Mouse (Mus musculus): ENCODE data around the gene Specc1l. TPM values are rescaled to one million over a fixed set of nuclear protein-coding genes. Genes with fewer than 3 reads are reported as not detected.
A peak's percentile ranks its signal among the peaks of the same experiment; 100 is the strongest.

Specc1l gene
- polyA plus RNA-seq, 1 experiment from 2014 or later = 48.2 TPM

DNA sequence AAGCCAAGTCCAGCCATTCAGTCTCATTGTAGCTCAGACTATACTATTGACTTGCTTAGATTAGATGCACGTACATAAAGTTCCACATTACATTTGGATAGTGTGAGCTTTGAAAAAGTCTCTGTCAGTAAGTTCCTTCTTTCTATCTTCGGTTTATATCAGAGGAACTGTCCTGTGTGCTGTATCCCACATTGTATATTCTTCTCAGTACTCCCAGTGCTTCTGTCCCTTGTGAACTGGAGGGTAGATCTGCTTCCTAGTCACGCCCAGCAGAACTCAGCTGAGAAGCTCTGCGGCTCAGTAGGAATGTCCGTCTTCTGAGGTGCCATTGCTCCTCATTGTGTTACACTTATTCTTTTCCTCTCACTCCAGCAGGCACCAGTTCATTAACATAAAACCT lies 86.7 kb downstream of the Specc1l start:
- no peaks in the 10 kb centered on the region; the same call in 1 of the 2 replicates for H3K4me1 ChIP-seq (replicated peaks; ENCODE audit: control insufficient read depth, insufficient read depth, low read length)
- no peak overlapping the region for H3K4me2 ChIP-seq (ENCODE audit: low read depth, low read length)
- no peak overlapping the region for H3K27ac ChIP-seq (ENCODE audit: low read length)
- no peak for ATAC-seq (ENCODE audit: low read depth)
- peaks cover 14% of the 10 kb centered on the region for H3K36me3 ChIP-seq (ENCODE audit: control insufficient read depth, insufficient read depth, low read length)
- H3K4me3 ChIP-seq (ENCODE audit: low read length) = no peak overlapping the region
- 92% methylated on average over 5 of the region's 5 CpGs for WGBS
- H3K27me3 ChIP-seq (ENCODE audit: control insufficient read depth, insufficient read depth, low read depth, low read length) = no peaks in the 10 kb centered on the region
- H3K9me3 ChIP-seq (ENCODE audit: control insufficient read depth, low read length) = no peaks in the 10 kb centered on the region
- no peak overlapping the region for H3K9ac ChIP-seq (ENCODE audit: low read length)

DNA sequence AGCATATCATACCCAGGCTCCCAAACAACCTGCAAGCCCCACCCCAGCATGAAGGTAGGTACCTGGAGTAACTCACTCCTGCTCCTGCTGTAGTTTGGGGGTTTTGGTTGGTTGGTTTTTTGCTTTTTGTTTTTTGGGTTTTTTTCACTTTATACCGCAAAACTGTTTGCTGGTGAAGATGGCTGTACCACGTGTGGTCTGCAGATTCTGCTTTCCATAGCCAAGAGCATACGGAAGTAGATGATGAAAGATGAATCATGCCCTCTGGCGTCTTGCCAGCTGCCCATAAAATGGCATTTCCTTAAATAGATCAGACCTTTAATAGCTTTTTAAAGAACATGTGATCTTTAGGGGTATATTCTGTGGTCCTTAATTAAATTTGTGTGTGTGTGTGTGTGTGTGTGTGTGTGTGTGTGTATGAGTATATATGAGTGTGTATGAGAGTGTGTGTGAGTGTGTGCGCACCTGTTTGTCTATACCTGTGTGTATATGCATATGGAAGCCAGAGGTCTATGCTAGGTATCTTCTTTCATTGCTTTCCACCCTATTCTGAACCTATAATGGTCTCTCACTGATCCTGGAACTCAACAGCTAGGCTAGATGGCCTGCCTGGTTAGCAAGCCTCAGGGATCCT lies 88.0 kb downstream of the Specc1l start:
- H3K9me3 ChIP-seq (ENCODE audit: control insufficient read depth, low read length) = no peaks in the 10 kb centered on the region
- ATAC-seq (ENCODE audit: low read depth) = no peak
- H3K4me3 ChIP-seq (ENCODE audit: low read length) = no peak overlapping the region
- 46% methylated on average over 5 of the region's 5 CpGs for WGBS
- H3K4me1 ChIP-seq (replicated peaks; ENCODE audit: control insufficient read depth, insufficient read depth, low read length) = no peaks in the 10 kb centered on the region; the same call in 1 of the 2 replicates
- no peak overlapping the region for H3K27ac ChIP-seq (ENCODE audit: low read length)
- H3K27me3 ChIP-seq (ENCODE audit: control insufficient read depth, insufficient read depth, low read depth, low read length) = no peaks in the 10 kb centered on the region
- H3K36me3 ChIP-seq (ENCODE audit: control insufficient read depth, insufficient read depth, low read length) = peaks cover 14% of the 10 kb centered on the region
- H3K4me2 ChIP-seq (ENCODE audit: low read depth, low read length) = no peak overlapping the region
- H3K9ac ChIP-seq (ENCODE audit: low read length) = no peak overlapping the region

DNA sequence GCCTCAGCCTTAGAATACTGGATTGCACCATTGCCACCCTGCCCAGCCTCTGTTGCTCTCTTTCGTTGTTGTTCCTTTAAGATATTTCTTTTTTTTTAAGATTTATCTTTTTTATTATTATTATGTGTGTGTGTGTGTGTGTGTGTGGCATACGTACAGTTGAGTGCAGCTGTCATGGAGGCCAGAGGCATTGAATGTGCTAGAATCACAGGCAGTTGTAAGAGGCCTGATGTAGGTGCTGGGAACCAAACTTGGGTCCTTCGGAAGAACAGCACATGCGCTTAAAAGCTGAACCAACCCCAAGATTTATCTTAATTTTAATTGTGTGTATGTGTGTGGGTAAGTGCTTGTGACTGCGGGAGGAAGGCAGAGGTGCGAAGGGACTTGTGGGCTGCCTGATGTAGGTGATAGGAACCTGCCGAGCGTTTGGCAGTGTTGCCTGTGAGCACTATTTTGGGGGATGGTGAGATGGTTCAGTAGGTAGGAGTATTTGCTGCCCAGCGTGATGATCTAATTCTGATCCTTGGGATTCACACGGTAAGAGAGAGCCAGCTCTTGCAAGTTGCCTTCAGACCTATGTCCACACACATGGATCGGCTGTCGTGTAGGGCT lies 89.4 kb downstream of the Specc1l start:
- peaks cover 11% of the 10 kb centered on the region for H3K36me3 ChIP-seq (ENCODE audit: control insufficient read depth, insufficient read depth, low read length)
- H3K4me3 ChIP-seq (ENCODE audit: low read length) = no peak overlapping the region
- H3K9ac ChIP-seq (ENCODE audit: low read length) = no peak overlapping the region
- H3K9me3 ChIP-seq (ENCODE audit: control insufficient read depth, low read length) = no peaks in the 10 kb centered on the region
- H3K4me2 ChIP-seq (ENCODE audit: low read depth, low read length) = no peak overlapping the region
- H3K27ac ChIP-seq (ENCODE audit: low read length) = no peak overlapping the region
- no peaks in the 10 kb centered on the region; the same call in 1 of the 2 replicates for H3K4me1 ChIP-seq (replicated peaks; ENCODE audit: control insufficient read depth, insufficient read depth, low read length)
- no peak for ATAC-seq (ENCODE audit: low read depth)
- 88% methylated on average over 12 of the region's 12 CpGs for WGBS
- H3K27me3 ChIP-seq (ENCODE audit: control insufficient read depth, insufficient read depth, low read depth, low read length) = no peaks in the 10 kb centered on the region

DNA sequence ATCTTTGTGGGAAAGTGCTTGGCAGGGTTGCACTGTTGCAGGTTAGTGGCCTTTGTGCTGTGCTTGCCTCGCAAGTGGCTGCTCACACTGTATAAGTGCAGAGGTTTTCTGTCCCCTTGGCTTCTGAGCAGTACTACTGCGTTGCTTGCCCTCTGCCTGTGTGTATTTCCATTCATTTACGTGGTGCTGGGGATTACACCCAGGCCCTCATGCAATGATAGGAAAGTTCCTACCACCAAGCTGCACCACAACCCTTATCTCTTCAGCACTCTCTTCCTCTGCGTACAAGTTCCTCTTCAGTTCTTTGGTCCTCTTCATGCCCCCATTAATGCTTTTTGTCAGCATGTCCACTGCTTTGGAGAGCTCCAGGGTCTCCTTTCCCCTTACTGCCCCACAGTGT lies 90.1 kb downstream of the Specc1l start:
- no peak overlapping the region for H3K4me2 ChIP-seq (ENCODE audit: low read depth, low read length)
- no peaks in the 10 kb centered on the region; the same call in 1 of the 2 replicates for H3K4me1 ChIP-seq (replicated peaks; ENCODE audit: control insufficient read depth, insufficient read depth, low read length)
- no peak overlapping the region for H3K27ac ChIP-seq (ENCODE audit: low read length)
- no peaks in the 10 kb centered on the region for H3K9me3 ChIP-seq (ENCODE audit: control insufficient read depth, low read length)
- H3K36me3 ChIP-seq (ENCODE audit: control insufficient read depth, insufficient read depth, low read length) = peaks cover 11% of the 10 kb centered on the region
- no peak for ATAC-seq (ENCODE audit: low read depth)
- WGBS = 89% methylated on average over 4 of the region's 4 CpGs
- no peaks in the 10 kb centered on the region for H3K27me3 ChIP-seq (ENCODE audit: control insufficient read depth, insufficient read depth, low read depth, low read length)
- no peak overlapping the region for H3K4me3 ChIP-seq (ENCODE audit: low read length)
- no peak overlapping the region for H3K9ac ChIP-seq (ENCODE audit: low read length)

DNA sequence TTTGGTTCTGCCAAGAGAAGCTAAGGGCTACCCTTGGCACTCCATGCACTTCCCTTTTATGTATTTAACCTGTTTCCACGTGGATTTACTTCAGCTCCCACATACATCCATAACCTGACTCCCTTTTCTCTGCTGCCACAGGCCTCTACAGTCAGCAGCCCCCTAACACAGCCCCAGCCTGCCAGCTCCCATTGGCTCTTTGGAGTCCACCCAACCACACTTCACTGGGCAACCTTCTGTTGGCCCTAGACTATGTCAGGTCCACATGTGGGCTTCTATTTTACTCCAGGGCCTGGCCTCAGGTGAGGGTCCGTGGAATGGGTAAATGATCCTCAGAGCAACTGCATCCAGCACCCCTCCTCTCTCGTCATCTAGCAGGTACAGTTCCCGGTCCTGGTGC lies 90.7 kb downstream of the Specc1l start:
- Histone ChIP-seq H3K9ac (ENCODE audit: low read length) (no peak overlapping the region), H3K27ac (ENCODE audit: low read length) (no peak overlapping the region), H3K36me3 (ENCODE audit: control insufficient read depth, insufficient read depth, low read length) (peaks cover 14% of the 10 kb centered on the region), H3K9me3 (ENCODE audit: control insufficient read depth, low read length) (no peaks in the 10 kb centered on the region), H3K27me3 (ENCODE audit: control insufficient read depth, insufficient read depth, low read depth, low read length) (no peaks in the 10 kb centered on the region), H3K4me2 (ENCODE audit: low read depth, low read length) (no peak overlapping the region), H3K4me1 (replicated peaks; ENCODE audit: control insufficient read depth, insufficient read depth, low read length) (no peaks in the 10 kb centered on the region; the same call in 1 of the 2 replicates), H3K4me3 (ENCODE audit: low read length) (no peak overlapping the region)
- ATAC-seq (ENCODE audit: low read depth) = no peak
- WGBS = 88% methylated on average over 4 of the region's 4 CpGs

DNA sequence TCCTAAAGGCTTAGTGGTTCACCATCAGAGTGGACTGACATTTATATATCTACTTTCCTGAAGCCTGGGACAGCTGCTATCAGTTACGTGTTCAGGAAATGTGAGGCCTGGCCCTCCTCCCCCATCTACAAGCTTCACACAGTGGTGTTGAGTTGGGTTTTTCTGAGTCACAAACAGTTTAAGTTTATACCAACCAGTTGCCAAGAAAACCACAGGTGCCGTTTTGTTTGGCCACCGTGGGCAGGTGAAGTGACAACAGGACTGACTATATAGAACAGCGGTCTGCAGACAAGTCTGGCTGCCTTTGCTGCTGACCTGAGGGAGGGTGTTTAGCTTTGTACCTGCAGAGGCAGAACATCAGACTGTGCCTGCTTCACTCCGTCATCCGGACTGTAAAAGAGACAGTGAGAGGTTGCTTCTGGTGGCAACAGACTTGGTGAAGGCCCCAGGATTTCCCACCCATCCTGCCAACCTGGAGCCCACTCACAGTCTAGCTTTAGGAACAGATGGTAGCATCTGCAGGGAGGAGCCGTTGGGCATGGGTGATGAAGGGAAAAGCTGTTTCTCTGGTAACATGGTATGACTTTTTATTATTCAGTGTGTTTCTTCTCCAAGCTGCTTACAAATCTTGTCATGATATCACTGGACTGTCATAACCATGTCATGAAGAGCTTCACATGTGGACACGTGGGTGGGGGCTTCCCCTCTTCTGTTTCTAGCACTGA lies 91.6 kb downstream of the Specc1l start:
- Histone ChIP-seq H3K36me3 (ENCODE audit: control insufficient read depth, insufficient read depth, low read length) (peaks cover 21% of the 10 kb centered on the region), H3K4me1 (replicated peaks; ENCODE audit: control insufficient read depth, insufficient read depth, low read length) (no peaks in the 10 kb centered on the region; the same call in 1 of the 2 replicates), H3K4me3 (ENCODE audit: low read length) (no peak overlapping the region), H3K4me2 (ENCODE audit: low read depth, low read length) (no peak overlapping the region), H3K9me3 (ENCODE audit: control insufficient read depth, low read length) (no peaks in the 10 kb centered on the region), H3K9ac (ENCODE audit: low read length) (no peak overlapping the region), H3K27ac (ENCODE audit: low read length) (no peak overlapping the region; the same call in 1 of the 2 replicates), H3K27me3 (ENCODE audit: control insufficient read depth, insufficient read depth, low read depth, low read length) (no peaks in the 10 kb centered on the region)
- ATAC-seq (ENCODE audit: low read depth) = no peak
- WGBS = 74% methylated on average over 8 of the region's 8 CpGs

DNA sequence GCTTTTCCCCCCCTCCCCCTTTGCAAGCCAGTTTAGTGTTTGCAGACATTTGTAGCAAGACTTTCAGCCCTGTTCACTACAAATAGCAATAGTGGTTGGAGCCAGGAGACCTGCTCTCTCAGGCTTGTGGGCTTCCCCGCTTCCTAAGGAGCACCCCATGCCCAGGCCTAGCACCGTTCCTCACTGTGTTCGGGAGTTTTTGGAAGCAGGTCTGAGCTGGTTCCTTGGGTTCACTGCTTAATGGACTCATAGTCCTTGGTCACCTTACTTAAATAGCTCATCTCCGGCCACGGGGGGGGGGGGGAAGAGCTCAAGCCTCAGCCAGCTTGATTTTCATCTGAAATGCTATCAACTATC lies 92.2 kb downstream of the Specc1l start:
- H3K4me3 ChIP-seq (ENCODE audit: low read length) = no peak overlapping the region
- H3K9me3 ChIP-seq (ENCODE audit: control insufficient read depth, low read length) = no peaks in the 10 kb centered on the region
- H3K27ac ChIP-seq (ENCODE audit: low read length) = peak overlapping the region; percentile 45
- no peak overlapping the region for H3K4me2 ChIP-seq (ENCODE audit: low read depth, low read length)
- H3K9ac ChIP-seq (ENCODE audit: low read length) = no peak overlapping the region
- no peaks in the 10 kb centered on the region; the same call in 1 of the 2 replicates for H3K4me1 ChIP-seq (replicated peaks; ENCODE audit: control insufficient read depth, insufficient read depth, low read length)
- peaks cover 26% of the 10 kb centered on the region for H3K36me3 ChIP-seq (ENCODE audit: control insufficient read depth, insufficient read depth, low read length)
- no peak for ATAC-seq (ENCODE audit: low read depth)
- WGBS = 78% methylated on average over 5 of the region's 5 CpGs
- H3K27me3 ChIP-seq (ENCODE audit: control insufficient read depth, insufficient read depth, low read depth, low read length) = no peaks in the 10 kb centered on the region

DNA sequence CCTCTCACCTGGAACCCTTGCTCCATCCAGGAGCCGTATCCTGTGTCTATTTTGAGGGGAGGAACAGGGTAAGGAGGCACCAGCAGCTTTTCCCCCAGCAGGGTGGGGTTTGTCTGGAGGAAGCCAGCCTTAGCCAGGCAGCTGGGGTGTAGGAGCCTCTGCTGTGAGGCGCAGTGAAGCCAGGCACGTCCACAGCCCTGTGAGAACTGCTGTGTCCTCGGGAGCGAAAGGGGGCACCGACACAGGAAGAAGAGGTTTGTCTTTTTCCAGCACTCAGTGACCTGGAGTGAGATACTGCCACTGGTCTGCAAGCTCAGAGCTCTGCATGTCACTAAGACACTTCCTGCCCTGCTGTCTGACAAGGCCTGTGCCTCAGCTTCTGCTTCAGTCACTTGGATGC lies 92.5 kb downstream of the Specc1l start:
- no peak overlapping the region for H3K9ac ChIP-seq (ENCODE audit: low read length)
- WGBS = 57% methylated on average over 6 of the region's 6 CpGs
- H3K4me1 ChIP-seq (replicated peaks; ENCODE audit: control insufficient read depth, insufficient read depth, low read length) = no peaks in the 10 kb centered on the region; the same call in 1 of the 2 replicates
- no peaks in the 10 kb centered on the region for H3K9me3 ChIP-seq (ENCODE audit: control insufficient read depth, low read length)
- peaks cover 26% of the 10 kb centered on the region for H3K36me3 ChIP-seq (ENCODE audit: control insufficient read depth, insufficient read depth, low read length)
- H3K4me3 ChIP-seq (ENCODE audit: low read length) = no peak overlapping the region
- no peaks in the 10 kb centered on the region for H3K27me3 ChIP-seq (ENCODE audit: control insufficient read depth, insufficient read depth, low read depth, low read length)
- peak overlapping the region; percentile 45 for H3K27ac ChIP-seq (ENCODE audit: low read length)
- no peak overlapping the region for H3K4me2 ChIP-seq (ENCODE audit: low read depth, low read length)
- peak; percentile 39; the same call in 1 of the 2 replicates for ATAC-seq (ENCODE audit: low read depth)

DNA sequence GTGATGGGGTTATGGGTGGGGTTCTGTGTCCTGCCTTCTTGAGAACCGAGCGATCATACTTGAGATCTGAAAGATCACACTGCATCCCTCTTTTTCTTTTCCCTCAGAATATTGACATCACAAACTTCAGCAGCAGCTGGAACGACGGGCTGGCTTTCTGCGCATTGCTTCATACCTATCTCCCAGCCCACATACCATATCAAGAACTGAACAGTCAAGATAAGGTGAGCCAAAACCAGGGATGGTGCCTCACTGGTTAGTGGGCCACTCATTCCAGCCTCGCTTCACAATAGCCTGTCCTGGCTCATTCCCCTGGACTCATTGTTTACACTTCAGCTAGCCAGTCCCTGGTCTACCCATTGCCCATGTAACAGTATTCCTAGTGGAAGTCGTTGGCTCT lies 95.3 kb downstream of the Specc1l start:
- H3K4me2 ChIP-seq (ENCODE audit: low read depth, low read length) = no peak overlapping the region
- ATAC-seq (ENCODE audit: low read depth) = no peak
- H3K9ac ChIP-seq (ENCODE audit: low read length) = no peak overlapping the region
- no peak overlapping the region for H3K27ac ChIP-seq (ENCODE audit: low read length)
- no peaks in the 10 kb centered on the region for H3K4me1 ChIP-seq (replicated peaks; ENCODE audit: control insufficient read depth, insufficient read depth, low read length)
- H3K9me3 ChIP-seq (ENCODE audit: control insufficient read depth, low read length) = no peaks in the 10 kb centered on the region
- WGBS = 87% methylated on average over 7 of the region's 7 CpGs
- peaks cover 24% of the 10 kb centered on the region for H3K36me3 ChIP-seq (ENCODE audit: control insufficient read depth, insufficient read depth, low read length)
- H3K27me3 ChIP-seq (ENCODE audit: control insufficient read depth, insufficient read depth, low read depth, low read length) = no peaks in the 10 kb centered on the region
- H3K4me3 ChIP-seq (ENCODE audit: low read length) = no peak overlapping the region

All from lung, embryonic 16.5 days (tissue).